Mouse (Mus musculus) bone marrow macrophage, adult 2 months (primary cell): ENCODE data around the gene Zfp275.

Experiments
- CTCF ChIP-seq: IDR thresholded peaks from 2 replicates; pipeline ENCODE4 v1.5.1; 2012; ENCODE audit warnings: low read depth, mild to moderate bottlenecking, low read length, moderate library complexity
- POLR2A ChIP-seq: IDR thresholded peaks from 2 replicates; pipeline ENCODE4 v1.6.1; 2012; ENCODE audit warnings: mild to moderate bottlenecking, low read depth, low read length, borderline replicate concordance

DNA sequence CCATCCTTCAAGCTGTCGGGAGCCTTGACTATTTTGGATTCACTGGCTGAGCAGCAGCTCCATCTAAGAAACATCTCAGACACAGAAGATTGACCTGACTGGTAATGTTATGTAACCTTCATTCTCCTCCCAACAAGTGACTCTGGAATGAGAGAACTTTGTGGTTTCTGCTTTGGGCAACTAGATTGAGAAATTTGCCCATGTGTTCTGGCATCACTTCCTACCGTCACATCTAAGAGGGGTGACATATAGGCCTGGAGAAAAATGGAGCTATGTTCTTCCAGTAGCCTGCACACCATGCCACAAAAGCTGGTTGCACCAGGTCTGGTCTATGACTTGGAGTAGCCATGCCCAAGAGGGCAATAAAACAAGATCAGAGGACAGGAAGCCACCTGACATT lies 13.7 kb downstream of the Zfp275 start:
- TF ChIP-seq CTCF = no peak
- TF ChIP-seq POLR2A = no peak
